19 mouse cellular contexts compared by ENCODE assay signal in genomic region chr5:9938746-9939145, GRCm38 (mm10).
"Had no signal": no experiment of that assay in that cellular context is flagged by ENCODE, and none has a peak within 500 bp of the region (broad histone marks: within the 10 kb centered on the region; RNA-seq: fewer than 3 reads in every experiment).

No protein-coding gene starts in this region.

- H3K9me3 ChIP-seq: liver, embryonic 15.5 days; lung, embryonic 15.5 days; megakaryocyte, embryonic 14.5 days; midbrain, embryonic 13.5 days; neural tube, embryonic 12.5 days had no signal

- DNase-seq: liver, postnatal 0 days; lung, adult 2 months; lung, postnatal 14 days; lung, postnatal 36 days; right cerebral cortex, postnatal 25 days; right cerebral cortex, postnatal 4 days; spleen, adult 18-20 months; thymus, adult 18-20 months; thymus, postnatal 14 days; thymus, postnatal 36 days had no signal

- H3K4me1 ChIP-seq: liver, embryonic 15.5 days; lung, embryonic 15.5 days; megakaryocyte, embryonic 14.5 days; midbrain, embryonic 13.5 days; neural tube, embryonic 12.5 days had no signal

- H3K36me3 ChIP-seq: liver, embryonic 15.5 days; lung, embryonic 15.5 days; midbrain, embryonic 13.5 days; neural tube, embryonic 12.5 days had no signal

- H3K27me3 ChIP-seq: liver, embryonic 15.5 days; lung, embryonic 15.5 days; megakaryocyte, embryonic 14.5 days; midbrain, embryonic 13.5 days; neural tube, embryonic 12.5 days had no signal

- H3K9ac ChIP-seq: liver, embryonic 15.5 days; liver, postnatal 0 days; lung, embryonic 15.5 days; midbrain, embryonic 13.5 days; neural tube, embryonic 12.5 days had no signal

- H3K4me3 ChIP-seq: liver, embryonic 15.5 days; lung, embryonic 15.5 days; megakaryocyte, embryonic 14.5 days; midbrain, embryonic 13.5 days; neural tube, embryonic 12.5 days had no signal

- H3K4me2 ChIP-seq: liver, embryonic 15.5 days; lung, embryonic 15.5 days; midbrain, embryonic 11.5 days; midbrain, embryonic 13.5 days; neural tube, embryonic 12.5 days had no signal

- ATAC-seq: liver, postnatal 0 days; lung, postnatal 0 days; midbrain, embryonic 13.5 days; midbrain, embryonic 16.5 days had no signal

- H3K27ac ChIP-seq: liver, embryonic 15.5 days; lung, embryonic 15.5 days; macrophage; midbrain, embryonic 13.5 days; neural tube, embryonic 12.5 days had no signal
